Mouse (Mus musculus) olfactory bulb, adult 2 months (tissue): ENCODE data around the gene Tm9sf2.

Experiments used
- CTCF ChIP-seq: fragments of 200-500 bp; IDR thresholded peaks from 2 replicates; pipeline ENCODE4 v1.5.1; 2012; ENCODE audit warnings: low read depth, mild to moderate bottlenecking, low read length, moderate library complexity; ENCODE audit not compliant: insufficient read depth
- POLR2A ChIP-seq: fragments of 200-500 bp; IDR thresholded peaks from 2 replicates; pipeline ENCODE4 v1.6.1; 2012; ENCODE audit warnings: mild to moderate bottlenecking, low read depth, low read length, moderate library complexity; ENCODE audit not compliant: insufficient read depth

DNA sequence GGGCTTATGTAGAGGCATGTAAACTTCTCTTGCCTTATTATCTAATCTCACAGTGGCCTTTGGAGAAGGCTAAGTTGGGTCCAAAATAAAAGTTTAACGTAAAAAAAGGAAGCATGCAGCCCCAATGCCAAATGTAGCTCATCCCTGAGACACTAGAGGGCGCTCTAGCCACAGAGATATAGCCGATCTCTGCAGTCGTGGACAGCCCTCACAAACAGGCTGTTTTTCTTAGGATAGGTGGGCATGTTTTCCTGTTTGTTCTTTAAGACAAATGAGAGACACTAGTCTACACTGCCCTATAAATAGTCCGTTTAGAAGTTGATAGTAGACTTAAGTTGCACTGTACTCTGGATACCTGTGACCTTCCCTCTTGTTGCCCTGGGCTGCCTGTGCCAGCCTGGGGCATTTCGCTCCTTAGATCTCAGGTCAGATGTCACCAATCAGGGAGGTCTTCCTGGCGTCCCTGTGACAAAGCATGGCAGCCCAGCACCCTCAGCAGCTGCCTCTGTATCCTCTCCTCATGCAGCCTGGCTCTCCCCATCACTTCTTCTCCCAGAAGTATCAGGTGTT, 84.2 kb downstream of the Tm9sf2 start:
- TF ChIP-seq POLR2A (no peak), CTCF (no peak)
